8 mouse cellular contexts compared by ENCODE assay signal in the genomic region with DNA sequence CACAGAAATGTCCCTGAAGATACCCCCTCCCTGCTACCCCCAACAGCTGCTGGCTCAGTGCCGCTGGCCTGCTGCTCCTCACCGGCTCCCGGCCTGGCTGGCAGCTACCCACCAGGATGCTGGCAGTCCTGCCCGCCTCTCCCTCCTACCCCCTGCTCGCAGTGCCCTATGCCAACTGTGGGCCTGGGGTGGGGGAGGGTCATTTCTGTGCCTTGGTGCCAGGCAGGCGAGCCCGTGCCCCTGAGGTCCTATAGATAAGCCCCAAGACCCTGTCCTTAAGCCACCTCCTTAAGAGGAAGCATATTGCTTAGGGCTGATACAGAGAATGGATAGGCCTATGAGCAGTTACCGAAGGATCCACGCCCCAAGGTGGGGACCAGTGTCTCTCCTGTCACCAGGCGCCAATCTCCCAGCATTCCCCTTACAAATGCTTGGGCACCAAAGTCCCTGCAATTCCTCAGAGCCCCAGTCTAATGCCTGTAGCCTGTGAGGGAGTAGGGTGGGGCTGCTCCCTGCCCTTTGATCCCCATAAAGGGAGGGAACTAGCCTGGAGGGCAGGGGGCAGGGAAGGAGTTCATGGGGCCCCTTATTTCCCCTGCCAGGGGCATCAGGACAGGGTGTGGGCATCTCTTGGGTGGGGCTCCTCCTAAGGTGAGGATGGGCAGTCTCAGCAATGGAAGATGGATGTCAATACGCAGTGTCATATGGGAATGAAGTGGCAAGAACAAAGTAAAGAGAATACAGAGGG. TPM values are rescaled to one million over a fixed set of nuclear protein-coding genes. Genes with fewer than 3 reads are reported as not detected.
A peak's percentile ranks its signal among the peaks of the same experiment; 100 is the strongest.
DNase-seq lines count a peak whose midpoint lies in the region; ATAC-seq and TF ChIP-seq lines count a peak whose summit lies in the region.

No protein-coding gene starts in this region.

- 78% methylated on average over 11 of the region's 11 CpGs for WGBS in forebrain, embryonic 13.5 days
- WGBS in forebrain, embryonic 11.5 days = 79% methylated on average over 11 of the region's 11 CpGs
- 67% methylated on average over 11 of the region's 11 CpGs for WGBS in intestine, embryonic 14.5 days

- no peak for DNase-seq in forebrain, embryonic 11.5 days (ENCODE audit: low spot score)
- DNase-seq in right cerebral cortex, adult 18-20 months = peak; percentile 60
- no peak for DNase-seq in right cerebral cortex, postnatal 14 days
- peak; percentile 65 for DNase-seq in intestine, embryonic 14.5 days (ENCODE audit: low spot score)
- no peak for DNase-seq in frontal cortex, postnatal 14 days (ENCODE audit: low spot score in 2 of 2)

- no peak overlapping the region for H3K4me2 ChIP-seq in forebrain, embryonic 13.5 days
- no peak overlapping the region for H3K4me2 ChIP-seq in forebrain, embryonic 11.5 days (ENCODE audit: low read depth, low read length, severe bottlenecking)
- 0 out of 2 replicates have a peak overlapping the region, but pooled peaks have one; percentile 23 for H3K4me2 ChIP-seq in intestine, embryonic 14.5 days (ENCODE audit: low read length)

- TF ChIP-seq CTCF in cortical plate, adult 2 months (IDR thresholded peaks at IDR 0.05; ENCODE audit: extremely low read depth, insufficient read depth, low read length) = no peak

- H3K27me3 ChIP-seq in forebrain, embryonic 13.5 days = peaks cover 18% of the 10 kb centered on the region
- H3K27me3 ChIP-seq in forebrain, embryonic 11.5 days (ENCODE audit: control insufficient read depth, insufficient read depth, low read length) = peaks cover 2% of the 10 kb centered on the region
- H3K27me3 ChIP-seq in intestine, embryonic 14.5 days (replicated peaks; ENCODE audit: control insufficient read depth, insufficient read depth, low read length) = no peaks in the 10 kb centered on the region

- no peak overlapping the region for H3K4me3 ChIP-seq in forebrain, embryonic 13.5 days
- H3K4me3 ChIP-seq in forebrain, embryonic 11.5 days (ENCODE audit: low read depth, low read length) = no peak overlapping the region
- H3K4me3 ChIP-seq in cortical plate, adult 2 months (ENCODE audit: insufficient read depth, low read length) = no peak overlapping the region
- no peak overlapping the region for H3K4me3 ChIP-seq in intestine, embryonic 14.5 days (ENCODE audit: low read depth, low read length)

- H3K4me1 ChIP-seq in forebrain, embryonic 13.5 days = peaks cover 44% of the 10 kb centered on the region
- peaks cover 25% of the 10 kb centered on the region; the same call in 1 of the 2 replicates for H3K4me1 ChIP-seq in forebrain, embryonic 11.5 days (replicated peaks; ENCODE audit: control insufficient read depth, insufficient read depth, low read length)
- H3K4me1 ChIP-seq in cortical plate, adult 2 months (ENCODE audit: control insufficient read depth, insufficient read depth, low read length) = peaks cover 2% of the 10 kb centered on the region
- H3K4me1 ChIP-seq in intestine, embryonic 14.5 days (replicated peaks; ENCODE audit: control insufficient read depth, insufficient read depth, low read length) = peaks cover 40% of the 10 kb centered on the region

- peak; percentile 12; the same call in 1 of the 2 replicates for ATAC-seq in forebrain, embryonic 13.5 days
- ATAC-seq in forebrain, embryonic 11.5 days (replicated peaks; ENCODE audit: low FRiP score) = no peak
- ATAC-seq in intestine, embryonic 14.5 days (replicated peaks; ENCODE audit: low FRiP score, low TSS enrichment, low read depth) = peak; percentile 29
- peak; percentile 56 for ATAC-seq in megakaryocyte progenitor cell, adult 5-6 weeks (replicated peaks; ENCODE audit: poor library complexity)

- H3K9ac ChIP-seq in forebrain, embryonic 13.5 days = no peak overlapping the region
- H3K9ac ChIP-seq in forebrain, embryonic 11.5 days (ENCODE audit: low read length) = no peak overlapping the region
- H3K9ac ChIP-seq in intestine, embryonic 14.5 days (ENCODE audit: low read length) = no peak overlapping the region

- H3K27ac ChIP-seq in forebrain, embryonic 13.5 days = no peak overlapping the region
- H3K27ac ChIP-seq in forebrain, embryonic 11.5 days (ENCODE audit: low read depth, low read length) = no peak overlapping the region
- H3K27ac ChIP-seq in cortical plate, adult 2 months (ENCODE audit: insufficient read depth, low read length) = peak overlapping the region; percentile 5; the same call in 1 of the 2 replicates
- H3K27ac ChIP-seq in intestine, embryonic 14.5 days (ENCODE audit: low read depth) = peak overlapping the region; percentile 51; the same call in 1 of the 2 replicates

- H3K36me3 ChIP-seq in forebrain, embryonic 13.5 days (ENCODE audit: poor library complexity, severe bottlenecking) = no peaks in the 10 kb centered on the region
- H3K36me3 ChIP-seq in forebrain, embryonic 11.5 days (ENCODE audit: control insufficient read depth, insufficient read depth, low read length) = no peaks in the 10 kb centered on the region
- no peaks in the 10 kb centered on the region for H3K36me3 ChIP-seq in intestine, embryonic 14.5 days (ENCODE audit: control insufficient read depth, insufficient read depth, low read length)

- no peak for TF ChIP-seq POLR2A in cortical plate, adult 2 months (IDR thresholded peaks at IDR 0.05; ENCODE audit: extremely low read depth, insufficient read depth, low read length)

- no peaks in the 10 kb centered on the region for H3K9me3 ChIP-seq in forebrain, embryonic 13.5 days (replicated peaks)
- H3K9me3 ChIP-seq in forebrain, embryonic 11.5 days (ENCODE audit: control insufficient read depth, low read length) = no peaks in the 10 kb centered on the region
- no peaks in the 10 kb centered on the region for H3K9me3 ChIP-seq in intestine, embryonic 14.5 days (ENCODE audit: control insufficient read depth, low read length)

RNA-seq across cellular contexts. Expression of gene Zbtb7b, which starts 6.3 kb away (rescaled TPM):
- 0.41 and 0.67 TPM in 2 replicates for polyA plus RNA-seq in forebrain, embryonic 13.5 days (2015; fragmentation: Nextera tagmentation; extraction: Ambion mirVana)
- 1.3 and 1.4 TPM in 2 replicates for polyA plus RNA-seq in forebrain, embryonic 11.5 days (2014; fragmentation: Nextera tagmentation; extraction: Ambion mirVana)
- polyA plus RNA-seq in cortical plate, adult 2 months (2012; rRNA removed) = 14.7 and 18.7 TPM in 2 replicates
- 4.7 and 5.3 TPM in 2 replicates for polyA plus RNA-seq in intestine, embryonic 14.5 days (2014; fragmentation: Nextera tagmentation; extraction: Ambion mirVana)
- 3.8 and 5.7 TPM in 2 replicates for total RNA-seq in megakaryocyte progenitor cell, adult 5-6 weeks (2015)
- total RNA-seq in megakaryocyte progenitor cell, adult 5-6 weeks (2017) = 9.1 and 17.4 TPM in 2 replicates

RNA-seq across cellular contexts. Expression of gene Lenep, which starts 14.3 kb away (rescaled TPM):
- 0.52 and 0.55 TPM in 2 replicates for polyA plus RNA-seq in forebrain, embryonic 13.5 days (2015; fragmentation: Nextera tagmentation; extraction: Ambion mirVana)
- 0.91 and 1.9 TPM in 2 replicates for polyA plus RNA-seq in forebrain, embryonic 11.5 days (2014; fragmentation: Nextera tagmentation; extraction: Ambion mirVana)
- polyA plus RNA-seq in cortical plate, adult 2 months (2012; rRNA removed) = 5.1 and 5.9 TPM in 2 replicates
- polyA plus RNA-seq in intestine, embryonic 14.5 days (2014; fragmentation: Nextera tagmentation; extraction: Ambion mirVana) = not detected in 2 replicates
- total RNA-seq in megakaryocyte progenitor cell, adult 5-6 weeks (2015) = 1.5 and 2.7 TPM in 2 replicates
- total RNA-seq in megakaryocyte progenitor cell, adult 5-6 weeks (2017) = 0.21 and 2.6 TPM in 2 replicates

RNA-seq across cellular contexts. Expression of gene Dcst1, which starts 23.3 kb away (rescaled TPM):
- 0.37 and 0.57 TPM in 2 replicates for polyA plus RNA-seq in forebrain, embryonic 13.5 days (2015; fragmentation: Nextera tagmentation; extraction: Ambion mirVana)
- 0.08 and 0.15 TPM in 2 replicates for polyA plus RNA-seq in forebrain, embryonic 11.5 days (2014; fragmentation: Nextera tagmentation; extraction: Ambion mirVana)
- polyA plus RNA-seq in cortical plate, adult 2 months (2012; rRNA removed) = 0.06 TPM in 1 of 2 replicates, not detected in the other
- polyA plus RNA-seq in intestine, embryonic 14.5 days (2014; fragmentation: Nextera tagmentation; extraction: Ambion mirVana) = 0.15 and 0.34 TPM in 2 replicates
- not detected in 2 replicates for total RNA-seq in megakaryocyte progenitor cell, adult 5-6 weeks (2015)
- not detected in 2 replicates for total RNA-seq in megakaryocyte progenitor cell, adult 5-6 weeks (2017)

RNA-seq across cellular contexts. Expression of gene Flad1, which starts 23.4 kb away (rescaled TPM):
- 36.3 and 39.4 TPM in 2 replicates for polyA plus RNA-seq in forebrain, embryonic 13.5 days (2015; fragmentation: Nextera tagmentation; extraction: Ambion mirVana)
- polyA plus RNA-seq in forebrain, embryonic 11.5 days (2014; fragmentation: Nextera tagmentation; extraction: Ambion mirVana) = 28.5 and 31.9 TPM in 2 replicates
- 45.4 and 48.7 TPM in 2 replicates for polyA plus RNA-seq in cortical plate, adult 2 months (2012; rRNA removed)
- 28.3 and 28.7 TPM in 2 replicates for polyA plus RNA-seq in intestine, embryonic 14.5 days (2014; fragmentation: Nextera tagmentation; extraction: Ambion mirVana)
- 9.4 and 11.3 TPM in 2 replicates for total RNA-seq in megakaryocyte progenitor cell, adult 5-6 weeks (2015)
- 12.5 and 18.7 TPM in 2 replicates for total RNA-seq in megakaryocyte progenitor cell, adult 5-6 weeks (2017)

RNA-seq across cellular contexts. Expression of gene Dcst2, which starts 26.5 kb away (rescaled TPM):
- 0.06 and 0.13 TPM in 2 replicates for polyA plus RNA-seq in forebrain, embryonic 13.5 days (2015; fragmentation: Nextera tagmentation; extraction: Ambion mirVana)
- 0.13 TPM in 1 of 2 replicates, not detected in the other for polyA plus RNA-seq in forebrain, embryonic 11.5 days (2014; fragmentation: Nextera tagmentation; extraction: Ambion mirVana)
- polyA plus RNA-seq in cortical plate, adult 2 months (2012; rRNA removed) = 0.61 and 0.75 TPM in 2 replicates
- 0.35 and 0.40 TPM in 2 replicates for polyA plus RNA-seq in intestine, embryonic 14.5 days (2014; fragmentation: Nextera tagmentation; extraction: Ambion mirVana)
- total RNA-seq in megakaryocyte progenitor cell, adult 5-6 weeks (2015) = not detected in 2 replicates
- total RNA-seq in megakaryocyte progenitor cell, adult 5-6 weeks (2017) = not detected in 2 replicates

Comparison
In these comparisons a context has a peak if more than half of its experiments do, and no peak if none do; other contexts are left out.
1. DNase-seq: peak in right cerebral cortex, adult 18-20 months (single experiment) and intestine, embryonic 14.5 days (single experiment); none in forebrain, embryonic 11.5 days (single experiment), right cerebral cortex, postnatal 14 days (single experiment) and frontal cortex, postnatal 14 days (0 of 2).
2. H3K27ac ChIP-seq: peak in cortical plate, adult 2 months (single experiment) and intestine, embryonic 14.5 days (single experiment); none in forebrain, embryonic 13.5 days (single experiment) and forebrain, embryonic 11.5 days (single experiment).